ENCODE assay signal across 33 mouse cellular contexts in genomic region chr10:49847686-49848085, GRCm38 (mm10). TPM values are rescaled to one million over a fixed set of nuclear protein-coding genes. Genes with fewer than 3 reads are reported as not detected.
"Had no signal": no experiment of that assay in that cellular context is flagged by ENCODE, and none has a peak within 500 bp of the region (broad histone marks: within the 10 kb centered on the region; RNA-seq: fewer than 3 reads in every experiment).

No protein-coding gene starts in this region.

- H3K4me2 ChIP-seq: heart, embryonic 11.5 days; heart, embryonic 12.5 days; heart, embryonic 13.5 days; heart, embryonic 15.5 days; hindbrain, embryonic 12.5 days; hindbrain, embryonic 13.5 days; hindbrain, embryonic 14.5 days; hindbrain, embryonic 15.5 days; intestine, embryonic 15.5 days; kidney, embryonic 15.5 days had no signal

- H3K9me3 ChIP-seq: heart, embryonic 12.5 days; heart, embryonic 13.5 days; heart, embryonic 15.5 days; hindbrain, embryonic 10.5 days; hindbrain, embryonic 12.5 days; hindbrain, embryonic 13.5 days; hindbrain, embryonic 15.5 days; intestine, embryonic 15.5 days; kidney, embryonic 15.5 days had no signal

- H3K4me3 ChIP-seq: heart, embryonic 12.5 days; heart, embryonic 13.5 days; heart, embryonic 15.5 days; hindbrain, embryonic 10.5 days; hindbrain, embryonic 12.5 days; hindbrain, embryonic 13.5 days; hindbrain, embryonic 15.5 days; intestine, embryonic 15.5 days; kidney, embryonic 15.5 days; layer of hippocampus, adult 2 months; left cerebral cortex, adult 2 months had no signal

- H3K4me1 ChIP-seq: heart, embryonic 12.5 days; heart, embryonic 13.5 days; heart, embryonic 15.5 days; hindbrain, embryonic 10.5 days; hindbrain, embryonic 12.5 days; hindbrain, embryonic 13.5 days; hindbrain, embryonic 15.5 days; intestine, embryonic 15.5 days; kidney, embryonic 15.5 days had no signal

- H3K36me3 ChIP-seq: heart, embryonic 12.5 days; heart, embryonic 13.5 days; heart, embryonic 15.5 days; hindbrain, embryonic 10.5 days; hindbrain, embryonic 12.5 days; hindbrain, embryonic 13.5 days; hindbrain, embryonic 15.5 days; intestine, embryonic 15.5 days; kidney, embryonic 15.5 days had no signal

- DNase-seq: heart, postnatal 10 days; heart, postnatal 14 days; heart, postnatal 36 days; heart, postnatal 4 days; kidney, adult 11 months; kidney, adult 18-20 months; kidney, adult 2 months; kidney, adult 8-10 months; kidney, adult 9 months; kidney, postnatal 10 days; kidney, postnatal 14 days; kidney, postnatal 25 days; kidney, postnatal 36 days; kidney, postnatal 4 days; layer of hippocampus, adult 9-11 months; layer of hippocampus, postnatal 36 days had no signal

- H3K9ac ChIP-seq: heart, embryonic 12.5 days; heart, embryonic 13.5 days; heart, embryonic 15.5 days; hindbrain, embryonic 12.5 days; hindbrain, embryonic 13.5 days; hindbrain, embryonic 14.5 days; hindbrain, embryonic 15.5 days; intestine, embryonic 15.5 days; kidney, embryonic 15.5 days had no signal

- H3K27ac ChIP-seq: heart, embryonic 13.5 days; heart, embryonic 15.5 days; hindbrain, embryonic 10.5 days; hindbrain, embryonic 12.5 days; hindbrain, embryonic 13.5 days; hindbrain, embryonic 14.5 days; hindbrain, embryonic 15.5 days; hindbrain, postnatal 0 days; intestine, embryonic 15.5 days; kidney, embryonic 15.5 days; kidney, postnatal 0 days; layer of hippocampus, adult 2 months; left cerebral cortex, adult 2 months had no signal

- H3K27me3 ChIP-seq: heart, embryonic 12.5 days; heart, embryonic 13.5 days; heart, embryonic 15.5 days; hindbrain, embryonic 12.5 days; hindbrain, embryonic 13.5 days; hindbrain, embryonic 15.5 days; intestine, embryonic 15.5 days; kidney, embryonic 15.5 days had no signal

RNA-seq across cellular contexts. Expression of gene Grik2, which starts 59.1 kb away (rescaled TPM):
- total RNA-seq: hematopoietic stem cell, adult 5-6 weeks had no signal
- polyA plus RNA-seq: inflammation-experienced regulatory T-cells, adult 6 months had no signal
